Mouse (Mus musculus) hindbrain, embryonic 12.5 days (tissue): ENCODE results near the gene Cfap299. TPM values are rescaled to one million over a fixed set of nuclear protein-coding genes. Genes with fewer than 3 reads are reported as not detected.
A peak's percentile ranks its signal among the peaks of the same experiment; 100 is the strongest.

Experiments used
- ATAC-seq: fragments of 200-750 bp; cut with Nextera tagmentation; 2 replicates; pipeline ENCODE4 v1.8.0; 2017; ENCODE audit warnings: moderate TSS enrichment; ENCODE audit not compliant: low FRiP score
- H3K27ac ChIP-seq: fragments of 300-500 bp; sonication (generic); 2 replicates; pipeline ENCODE4 v1.5.1; 2016; ENCODE audit warnings: mild to moderate bottlenecking
- H3K27me3 ChIP-seq: fragments of 300-500 bp; sonication (generic); 2 replicates; pipeline ENCODE4 v1.6.1; 2016; ENCODE audit warnings: mild to moderate bottlenecking
- H3K36me3 ChIP-seq: fragments of 300-500 bp; sonication (generic); 2 replicates; pipeline ENCODE4 v1.6.1; 2016; ENCODE audit warnings: mild to moderate bottlenecking
- H3K4me1 ChIP-seq: fragments of 300-500 bp; sonication (generic); 2 replicates; pipeline ENCODE4 v1.6.1; 2016
- H3K4me2 ChIP-seq: fragments of 300-500 bp; sonication (generic); replicated peaks from 2 replicates; pipeline ENCODE4 v1.6.1; 2016; ENCODE audit warnings: mild to moderate bottlenecking
- H3K4me3 ChIP-seq: fragments of 300-500 bp; sonication (generic); 2 replicates; pipeline ENCODE4 v1.5.1; 2016; ENCODE audit warnings: mild to moderate bottlenecking
- H3K9ac ChIP-seq: fragments of 300-500 bp; sonication (generic); 2 replicates; pipeline ENCODE4 v1.6.1; 2016; ENCODE audit warnings: mild to moderate bottlenecking, moderate library complexity
- H3K9me3 ChIP-seq: fragments of 300-500 bp; sonication (generic); replicated peaks from 2 replicates; pipeline ENCODE4 v1.6.1; 2016; ENCODE audit warnings: mild to moderate bottlenecking
- WGBS: fragments of 180-500 bp; shearing (Covaris S2); methylation state at CpG from one replicate; pipeline ENCODE4 v1.1.7; 2016; 5-methylcytosine and 5-hydroxymethylcytosine counted together
- microRNA counts: library from miRNA; unstranded; fragments of <30 nt; microRNA quantifications from one replicate; lab custom pipeline; 2017
- microRNA-seq: library from miRNA; unstranded; fragments of <30 nt; microRNA quantifications from one replicate; pipeline ENCODE4, GENCODE M21; 2017
- polyA plus RNA-seq: library from polyadenylated mRNA; unstranded; fragments of >200 nt; fragmentation: Nextera tagmentation; extraction: Ambion mirVana; gene quantifications from 2 replicates; pipeline ENCODE4 v1.2.1, GENCODE M21; 2016

Gene Cfap299
- polyA plus RNA-seq, 1 experiment from 2014 or later = 1.7 TPM

- 91% methylated on average over 7 of the region's 7 CpGs for WGBS
- H3K9ac ChIP-seq = no peak overlapping the region
- no peak for ATAC-seq
Measured at GRCm38 (mm10) chr5:98807022-98807421, 477.9 kb downstream of the Cfap299 start.

GRCm38 (mm10) chr5:98807953-98808352 lies 478.8 kb downstream of the Cfap299 start:
- no peaks in the 10 kb centered on the region; the same call in 1 of the 2 replicates for H3K9me3 ChIP-seq
- H3K27ac ChIP-seq = no peak overlapping the region
- H3K9ac ChIP-seq = no peak overlapping the region
- WGBS = 27% methylated on average over 9 of the region's 9 CpGs
- H3K36me3 ChIP-seq = no peaks in the 10 kb centered on the region
- H3K4me1 ChIP-seq = no peaks in the 10 kb centered on the region
- no peak for ATAC-seq
- no peaks in the 10 kb centered on the region for H3K27me3 ChIP-seq
- H3K4me3 ChIP-seq = no peak overlapping the region
- no peak overlapping the region for H3K4me2 ChIP-seq

More at GRCm38 (mm10) chr5:98807022-98807421, 477.9 kb downstream of the Cfap299 start:
- Histone ChIP-seq H3K9me3 (no peaks in the 10 kb centered on the region), H3K27me3 (no peaks in the 10 kb centered on the region), H3K4me3 (no peak overlapping the region), H3K4me1 (no peaks in the 10 kb centered on the region), H3K4me2 (no peak overlapping the region), H3K36me3 (no peaks in the 10 kb centered on the region), H3K27ac (no peak overlapping the region)

- Histone ChIP-seq H3K4me2 (no peak overlapping the region), H3K27me3 (no peaks in the 10 kb centered on the region), H3K36me3 (no peaks in the 10 kb centered on the region), H3K4me1 (no peaks in the 10 kb centered on the region), H3K4me3 (no peak overlapping the region), H3K27ac (no peak overlapping the region), H3K9ac (no peak overlapping the region), H3K9me3 (no peaks in the 10 kb centered on the region; the same call in 1 of the 2 replicates)
- WGBS = 81% methylated on average over 1 of the region's 1 CpGs
- ATAC-seq = no peak
Measured at GRCm38 (mm10) chr5:98812380-98812779, 483.3 kb downstream of the Cfap299 start.

- no peaks in the 10 kb centered on the region; the same call in 1 of the 2 replicates for H3K9me3 ChIP-seq
- H3K4me3 ChIP-seq = no peak overlapping the region
- H3K4me2 ChIP-seq = no peak overlapping the region
- H3K27me3 ChIP-seq = no peaks in the 10 kb centered on the region
- no peak overlapping the region for H3K9ac ChIP-seq
- H3K36me3 ChIP-seq = no peaks in the 10 kb centered on the region
- 94% methylated on average over 1 of the region's 1 CpGs for WGBS
- no peak overlapping the region for H3K27ac ChIP-seq
- ATAC-seq = no peak
- H3K4me1 ChIP-seq = no peaks in the 10 kb centered on the region
Measured at GRCm38 (mm10) chr5:98815269-98815668, 486.2 kb downstream of the Cfap299 start.

- Histone ChIP-seq H3K4me1 (no peaks in the 10 kb centered on the region), H3K36me3 (no peaks in the 10 kb centered on the region), H3K4me2 (no peak overlapping the region), H3K27ac (no peak overlapping the region; the same call in 1 of the 2 replicates), H3K27me3 (no peaks in the 10 kb centered on the region), H3K9ac (no peak overlapping the region), H3K9me3 (no peaks in the 10 kb centered on the region), H3K4me3 (no peak overlapping the region)
- 78% methylated on average over 9 of the region's 9 CpGs for WGBS
- ATAC-seq = no peak
Measured at GRCm38 (mm10) chr5:98833760-98834159, 504.7 kb downstream of the Cfap299 start.

- WGBS = 78% methylated on average over 6 of the region's 6 CpGs
Measured at GRCm38 (mm10) chr5:98834300-98834699, 505.2 kb downstream of the Cfap299 start.

GRCm38 (mm10) chr5:98842600-98843310 lies 513.7 kb downstream of the Cfap299 start:
- no peak overlapping the region for H3K27ac ChIP-seq
- H3K4me1 ChIP-seq = no peaks in the 10 kb centered on the region
- no peaks in the 10 kb centered on the region for H3K27me3 ChIP-seq
- no peak overlapping the region for H3K4me3 ChIP-seq
- ATAC-seq = no peak
- no peaks in the 10 kb centered on the region for H3K9me3 ChIP-seq
- 89% methylated on average over 7 of the region's 7 CpGs for WGBS
- H3K4me2 ChIP-seq = no peak overlapping the region
- no peaks in the 10 kb centered on the region for H3K36me3 ChIP-seq
- no peak overlapping the region for H3K9ac ChIP-seq

More at GRCm38 (mm10) chr5:98834300-98834699, 505.2 kb downstream of the Cfap299 start:
- H3K27me3 ChIP-seq = no peaks in the 10 kb centered on the region
- no peaks in the 10 kb centered on the region for H3K9me3 ChIP-seq
- no peak overlapping the region for H3K27ac ChIP-seq
- no peaks in the 10 kb centered on the region for H3K36me3 ChIP-seq
- no peak for ATAC-seq
- H3K4me1 ChIP-seq = no peaks in the 10 kb centered on the region
- H3K4me3 ChIP-seq = no peak overlapping the region
- H3K9ac ChIP-seq = no peak overlapping the region
- H3K4me2 ChIP-seq = no peak overlapping the region

- Histone ChIP-seq H3K27ac (no peak overlapping the region), H3K4me1 (no peaks in the 10 kb centered on the region), H3K27me3 (no peaks in the 10 kb centered on the region), H3K4me2 (no peak overlapping the region), H3K9me3 (no peaks in the 10 kb centered on the region), H3K4me3 (no peak overlapping the region), H3K36me3 (no peaks in the 10 kb centered on the region), H3K9ac (no peak overlapping the region)
- no peak for ATAC-seq
- 84% methylated on average over 1 of the region's 1 CpGs for WGBS
Measured at GRCm38 (mm10) chr5:98844664-98845063, 515.6 kb downstream of the Cfap299 start.

MicroRNAs within 50 kb of the gene (microRNA counts, 519-probe panel; counts per million panel counts)
- microRNA mmu-miR-703 (lab: Ali Mortazavi, UCI) = 470 counts per million, percentile 58 among the panel's probes with 10 or more counts

Small RNA genes within 50 kb of the gene (microRNA-seq; reads per million reads assigned to microRNA genes)
- gene Mir703 = not detected

Other genes with a start within 250 kb of the Cfap299 start
- gene Prdm8, start 162.1 kb upstream of the Cfap299 start, polyA plus RNA-seq = 2.8 and 3.2 TPM in 2 replicates
- gene Fgf5, start 75.1 kb upstream of the Cfap299 start, polyA plus RNA-seq = 0.75 and 1.2 TPM in 2 replicates
- gene Gm11111, start 223.4 kb downstream of the Cfap299 start, polyA plus RNA-seq = not detected in 2 replicates